26 mouse cellular contexts compared by ENCODE assay signal in the genomic region with DNA sequence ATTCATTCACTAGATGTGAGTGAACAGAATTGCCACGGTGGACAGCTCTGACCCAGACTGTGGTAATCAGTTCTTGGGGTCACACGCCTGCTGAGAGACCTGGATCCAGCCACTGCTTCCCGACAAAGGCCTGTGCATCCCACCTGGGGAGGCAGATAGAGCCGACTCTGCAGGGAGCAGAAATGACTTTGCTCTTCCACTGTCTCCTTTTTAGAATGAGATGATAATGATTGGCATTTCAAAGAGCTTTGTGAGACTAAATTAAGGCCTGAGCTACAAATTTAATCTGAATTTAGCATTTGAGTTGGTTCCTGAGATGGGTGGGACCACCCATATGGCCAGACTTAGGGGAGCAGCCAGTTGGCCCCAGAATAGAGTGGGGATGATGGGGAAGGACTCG. TPM values are rescaled to one million over a fixed set of nuclear protein-coding genes. Genes with fewer than 3 reads are reported as not detected.
A peak's percentile ranks its signal among the peaks of the same experiment; 100 is the strongest.
DNase-seq lines count a peak whose midpoint lies in the region; ATAC-seq and TF ChIP-seq lines count a peak whose summit lies in the region.
"Had no signal": no experiment of that assay in that cellular context is flagged by ENCODE, and none has a peak within 500 bp of the region (broad histone marks: within the 10 kb centered on the region; RNA-seq: fewer than 3 reads in every experiment).

No protein-coding gene starts in this region.

- intact Hi-C loops in heart, postnatal 25 days (cut with DNase I), result no loop called here
- intact Hi-C loops in left cerebral cortex, adult 2 months (cut with DNase I), result no loop called here

- no peak for ATAC-seq in midbrain, embryonic 15.5 days (replicated peaks)
- no peak for ATAC-seq in forebrain, embryonic 13.5 days
- ATAC-seq: forebrain, embryonic 15.5 days; hindbrain, embryonic 16.5 days; intestine, embryonic 15.5 days had no signal

- TF ChIP-seq CTCF in left cerebral cortex, adult 2 months (IDR thresholded peaks at IDR 0.05), result no peak

- no peak overlapping the region for H3K9ac ChIP-seq in midbrain, embryonic 15.5 days
- no peak overlapping the region for H3K9ac ChIP-seq in forebrain, embryonic 13.5 days
- H3K9ac ChIP-seq: embryonic facial prominence, embryonic 12.5 days; embryonic facial prominence, embryonic 15.5 days; forebrain, embryonic 15.5 days; heart, embryonic 13.5 days; hindbrain, embryonic 13.5 days; intestine, embryonic 15.5 days had no signal

- H3K4me3 ChIP-seq in midbrain, embryonic 10.5 days, result no peak overlapping the region
- H3K4me3 ChIP-seq in midbrain, embryonic 15.5 days, result no peak overlapping the region
- no peak overlapping the region for H3K4me3 ChIP-seq in left cerebral cortex, adult 2 months
- H3K4me3 ChIP-seq in forebrain, embryonic 13.5 days, result no peak overlapping the region
- H3K4me3 ChIP-seq: embryonic facial prominence, embryonic 12.5 days; embryonic facial prominence, embryonic 15.5 days; forebrain, embryonic 15.5 days; gastrocnemius, adult 2 months; heart, embryonic 13.5 days; hindbrain, embryonic 10.5 days; hindbrain, embryonic 13.5 days; intestine, embryonic 15.5 days had no signal

- no peak overlapping the region for H3K27ac ChIP-seq in midbrain, embryonic 10.5 days (replicated peaks)
- no peak overlapping the region for H3K27ac ChIP-seq in midbrain, embryonic 15.5 days
- H3K27ac ChIP-seq in left cerebral cortex, adult 2 months, result no peak overlapping the region
- H3K27ac ChIP-seq in forebrain, embryonic 13.5 days, result no peak overlapping the region
- H3K27ac ChIP-seq: embryonic facial prominence, embryonic 12.5 days; embryonic facial prominence, embryonic 15.5 days; forebrain, embryonic 15.5 days; gastrocnemius, adult 2 months; heart, embryonic 13.5 days; hindbrain, embryonic 10.5 days; hindbrain, embryonic 13.5 days; intestine, embryonic 15.5 days had no signal

- H3K27me3 ChIP-seq in midbrain, embryonic 10.5 days (ENCODE audit: low read depth, poor library complexity, severe bottlenecking), result peaks cover 37% of the 10 kb centered on the region
- H3K27me3 ChIP-seq in midbrain, embryonic 15.5 days (replicated peaks), result no peaks in the 10 kb centered on the region
- H3K27me3 ChIP-seq in forebrain, embryonic 13.5 days, result no peaks in the 10 kb centered on the region
- H3K27me3 ChIP-seq: embryonic facial prominence, embryonic 12.5 days; embryonic facial prominence, embryonic 15.5 days; forebrain, embryonic 15.5 days; heart, embryonic 13.5 days; hindbrain, embryonic 13.5 days; intestine, embryonic 15.5 days had no signal

- 44% methylated on average over 5 of the region's 5 CpGs for WGBS in midbrain, embryonic 10.5 days
- WGBS in midbrain, embryonic 15.5 days, result 28% methylated on average over 5 of the region's 5 CpGs
- 49% methylated on average over 5 of the region's 5 CpGs for WGBS in forebrain, embryonic 13.5 days

- H3K4me2 ChIP-seq in midbrain, embryonic 15.5 days, result no peak overlapping the region
- no peak overlapping the region for H3K4me2 ChIP-seq in forebrain, embryonic 13.5 days
- H3K4me2 ChIP-seq: embryonic facial prominence, embryonic 12.5 days; embryonic facial prominence, embryonic 15.5 days; forebrain, embryonic 15.5 days; heart, embryonic 13.5 days; hindbrain, embryonic 13.5 days; intestine, embryonic 15.5 days had no signal

- no peaks in the 10 kb centered on the region for H3K9me3 ChIP-seq in midbrain, embryonic 10.5 days (replicated peaks)
- H3K9me3 ChIP-seq in midbrain, embryonic 15.5 days, result no peaks in the 10 kb centered on the region
- no peaks in the 10 kb centered on the region for H3K9me3 ChIP-seq in forebrain, embryonic 13.5 days (replicated peaks)
- H3K9me3 ChIP-seq: embryonic facial prominence, embryonic 12.5 days; embryonic facial prominence, embryonic 15.5 days; forebrain, embryonic 15.5 days; heart, embryonic 13.5 days; hindbrain, embryonic 10.5 days; hindbrain, embryonic 13.5 days; intestine, embryonic 15.5 days had no signal

- peaks cover 24% of the 10 kb centered on the region for H3K4me1 ChIP-seq in midbrain, embryonic 10.5 days
- no peaks in the 10 kb centered on the region for H3K4me1 ChIP-seq in midbrain, embryonic 15.5 days
- no peaks in the 10 kb centered on the region for H3K4me1 ChIP-seq in forebrain, embryonic 13.5 days
- H3K4me1 ChIP-seq: embryonic facial prominence, embryonic 12.5 days; embryonic facial prominence, embryonic 15.5 days; forebrain, embryonic 15.5 days; heart, embryonic 13.5 days; intestine, embryonic 15.5 days had no signal

- H3K36me3 ChIP-seq in midbrain, embryonic 10.5 days, result peaks cover 33% of the 10 kb centered on the region
- no peaks in the 10 kb centered on the region for H3K36me3 ChIP-seq in midbrain, embryonic 15.5 days (replicated peaks)
- no peaks in the 10 kb centered on the region for H3K36me3 ChIP-seq in forebrain, embryonic 13.5 days (ENCODE audit: poor library complexity, severe bottlenecking)
- H3K36me3 ChIP-seq: forebrain, embryonic 15.5 days; intestine, embryonic 15.5 days had no signal

- DNase-seq in heart, adult 11 months, result peak; percentile 21
- no peak for DNase-seq in heart, postnatal 25 days (ENCODE audit: low spot score)
- peak; percentile 32 for DNase-seq in midbrain, embryonic 10.5 days (ENCODE audit: low spot score)
- DNase-seq in ES-CJ7 (ENCODE audit: low read depth, low spot score), result peak; percentile 58
- DNase-seq in left cerebral cortex, adult 2 months (ENCODE audit: extremely low spot score in 1 of 2, low spot score in 2 of 2), result no peak
- DNase-seq: adrenal gland, adult 2 months; adrenal gland, postnatal 14 days; B cell, adult 2 months; cerebellum, adult 11 months; cerebellum, adult 2 months; cerebellum, adult 9-11 months; cerebellum, postnatal 25 days; gastrocnemius, adult 2 months; gastrocnemius, postnatal 14 days; heart, adult 18-20 months; heart, postnatal 14 days had no signal

RNA-seq across cellular contexts. Expression of a gene that starts 41.1 kb away (rescaled TPM):
- 10 to 100 TPM; 10.1 to 10.7 TPM for total RNA-seq in heart, postnatal 25 days (2021)
- polyA plus RNA-seq in midbrain, embryonic 10.5 days (2016; fragmentation: Nextera tagmentation; extraction: Ambion mirVana), result 40.8 and 42.9 TPM in 2 replicates
- polyA plus RNA-seq in midbrain, embryonic 15.5 days (2015; fragmentation: Nextera tagmentation; extraction: Ambion mirVana), result 36.8 and 40.6 TPM in 2 replicates
- 10 to 100 TPM; 12.9 to 14.1 TPM for total RNA-seq in left cerebral cortex, adult 2 months (2021)
- 48.0 and 50.3 TPM in 2 replicates for polyA plus RNA-seq in forebrain, embryonic 13.5 days (2015; fragmentation: Nextera tagmentation; extraction: Ambion mirVana)

Comparison
In these comparisons a context has a peak if more than half of its experiments do, and no peak if none do; other contexts are left out.
1. DNase-seq: peak in heart, adult 11 months (single experiment), midbrain, embryonic 10.5 days (single experiment) and ES-CJ7 (single experiment); none in heart, postnatal 25 days (single experiment) and left cerebral cortex, adult 2 months (0 of 2).